Comparison of ENCODE assay signal across 8 mouse cellular contexts in the genomic region with DNA sequence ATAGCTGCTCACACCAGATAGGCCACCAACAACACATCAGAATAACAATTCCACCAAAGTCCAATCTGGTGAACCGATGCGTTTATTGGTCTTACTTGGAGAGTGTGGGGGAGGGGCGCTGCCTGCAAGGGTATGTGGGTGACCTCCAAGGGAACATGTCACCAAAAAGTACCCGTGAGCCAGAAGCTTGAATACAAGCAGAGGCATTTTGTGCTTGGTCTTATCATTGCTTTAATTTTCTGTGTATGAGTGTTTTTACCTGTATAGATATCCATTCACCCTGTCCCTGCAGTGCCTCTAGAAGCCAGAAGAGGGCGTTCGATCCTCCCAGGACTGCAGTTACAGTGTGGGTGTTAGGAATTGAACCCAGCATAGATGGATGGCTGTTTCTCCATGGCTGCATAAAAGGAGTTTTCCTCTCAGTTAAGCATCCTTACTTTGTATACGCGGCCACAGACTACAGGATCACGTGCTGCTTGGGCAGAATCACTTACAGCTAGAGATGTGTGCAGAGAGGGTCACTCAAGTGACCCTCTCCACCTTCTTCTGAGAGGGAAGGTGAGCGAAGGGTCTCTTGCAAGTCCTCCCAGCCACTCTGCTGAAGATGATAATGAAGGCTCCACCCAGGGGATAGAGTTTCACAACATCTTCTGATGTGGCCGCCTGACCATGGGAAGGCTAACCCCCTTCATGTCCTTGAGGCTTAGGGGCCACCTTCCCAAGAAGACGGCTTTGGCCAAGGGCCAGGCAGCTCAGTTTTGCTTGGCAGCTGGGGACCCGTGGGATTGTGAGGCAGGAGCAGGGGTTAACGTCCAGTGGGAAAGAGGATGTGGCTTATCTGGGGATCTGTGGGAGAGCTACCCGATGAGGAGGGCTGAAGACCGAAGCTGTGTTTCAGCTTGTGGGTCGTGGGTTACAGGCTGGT. TPM values are rescaled to one million over a fixed set of nuclear protein-coding genes. Genes with fewer than 3 reads are reported as not detected.
DNase-seq lines count a peak whose midpoint lies in the region; ATAC-seq and TF ChIP-seq lines count a peak whose summit lies in the region.

No protein-coding gene starts in this region.

- H3K27me3 ChIP-seq in forebrain, embryonic 14.5 days (replicated peaks; ENCODE audit: control insufficient read depth, insufficient read depth, low read length), result no peaks in the 10 kb centered on the region
- no peaks in the 10 kb centered on the region for H3K27me3 ChIP-seq in intestine, embryonic 16.5 days (replicated peaks; ENCODE audit: control insufficient read depth, insufficient read depth, low read length)
- H3K27me3 ChIP-seq in lung, postnatal 0 days (replicated peaks; ENCODE audit: insufficient read depth, low read length), result no peaks in the 10 kb centered on the region

- TF ChIP-seq EP300 in lung, postnatal 0 days (IDR thresholded peaks at IDR 0.05), result 0 out of 2 replicates have a peak, but pooled peaks have one; percentile 26

- intact Hi-C loops in left cerebral cortex, adult 2 months (cut with DNase I), result loop anchor here (5.0 kb wide), 1 partner anchor 37 kb away; no protein-coding TSS in a partner anchor
- intact Hi-C loops in left cerebral cortex, postnatal 36 days (cut with DNase I), result loop anchor here (5.0 kb wide), 1 partner anchor 37 kb away; no protein-coding TSS in a partner anchor

- H3K4me3 ChIP-seq in left cerebral cortex, adult 2 months, result no peak overlapping the region
- no peak overlapping the region for H3K4me3 ChIP-seq in forebrain, embryonic 14.5 days (ENCODE audit: low read depth, low read length)
- no peak overlapping the region for H3K4me3 ChIP-seq in intestine, embryonic 16.5 days (ENCODE audit: low read length)
- H3K4me3 ChIP-seq in lung, postnatal 0 days (ENCODE audit: low read depth, low read length), result no peak overlapping the region

- H3K27ac ChIP-seq in left cerebral cortex, adult 2 months, result peak overlapping the region; percentile 69
- peak overlapping the region; percentile 84 for H3K27ac ChIP-seq in forebrain, embryonic 14.5 days (ENCODE audit: low read depth, low read length)
- H3K27ac ChIP-seq in intestine, embryonic 16.5 days (ENCODE audit: low read length), result peak overlapping the region; percentile 55
- H3K27ac ChIP-seq in lung, postnatal 0 days (ENCODE audit: low read length), result peak overlapping the region; percentile 23

- TF ChIP-seq CTCF in left cerebral cortex, adult 2 months (IDR thresholded peaks at IDR 0.05), result peak; percentile 69
- peak; percentile 79 for TF ChIP-seq CTCF in lung, postnatal 0 days (IDR thresholded peaks at IDR 0.05)

- 20% methylated on average over 17 of the region's 17 CpGs for WGBS in forebrain, embryonic 14.5 days
- WGBS in intestine, embryonic 16.5 days, result 22% methylated on average over 17 of the region's 17 CpGs
- WGBS in lung, postnatal 0 days, result 19% methylated on average over 17 of the region's 17 CpGs

- H3K9ac ChIP-seq in forebrain, embryonic 14.5 days (ENCODE audit: low read length), result no peak overlapping the region
- H3K9ac ChIP-seq in intestine, embryonic 16.5 days (ENCODE audit: low read depth, low read length), result peak overlapping the region; percentile 27; the same call in 1 of the 2 replicates
- H3K9ac ChIP-seq in lung, postnatal 0 days (replicated peaks; ENCODE audit: low read depth), result no peak overlapping the region

- H3K9me3 ChIP-seq in forebrain, embryonic 14.5 days (replicated peaks; ENCODE audit: control insufficient read depth, low read length), result no peaks in the 10 kb centered on the region
- no peaks in the 10 kb centered on the region for H3K9me3 ChIP-seq in intestine, embryonic 16.5 days (ENCODE audit: control insufficient read depth, low read length)
- H3K9me3 ChIP-seq in lung, postnatal 0 days (ENCODE audit: low read length), result no peaks in the 10 kb centered on the region

- H3K4me2 ChIP-seq in forebrain, embryonic 14.5 days (ENCODE audit: low read length), result peak overlapping the region; percentile 24
- peak overlapping the region; percentile 21; the same call in 1 of the 2 replicates for H3K4me2 ChIP-seq in intestine, embryonic 16.5 days (ENCODE audit: low read depth, low read length)
- H3K4me2 ChIP-seq in lung, postnatal 0 days (replicated peaks; ENCODE audit: low read depth, low read length), result 0 out of 2 replicates have a peak overlapping the region, but pooled peaks have one; percentile 11

- no peaks in the 10 kb centered on the region for H3K36me3 ChIP-seq in forebrain, embryonic 14.5 days (ENCODE audit: control insufficient read depth, insufficient read depth, low read length)
- H3K36me3 ChIP-seq in intestine, embryonic 16.5 days (ENCODE audit: control insufficient read depth, insufficient read depth, low read length), result no peaks in the 10 kb centered on the region
- no peaks in the 10 kb centered on the region for H3K36me3 ChIP-seq in lung, postnatal 0 days (ENCODE audit: insufficient read depth, low read length)

- no peak for DNase-seq in left cerebral cortex, adult 2 months (ENCODE audit: extremely low spot score in 1 of 2, low spot score in 2 of 2)
- no peak for DNase-seq in left cerebral cortex, postnatal 36 days (ENCODE audit: low spot score in 2 of 2)
- DNase-seq in adrenal gland, postnatal 10 days, result peak; percentile 83
- peak; percentile 75 for DNase-seq in forebrain, embryonic 14.5 days (ENCODE audit: low spot score)
- DNase-seq in lung, postnatal 0 days (ENCODE audit: low spot score), result peak; percentile 57
- peak; percentile 69 for DNase-seq in retina, postnatal 7 days (ENCODE audit: low read depth, low spot score)
- no peak for DNase-seq in urinary bladder, postnatal 14 days (ENCODE audit: low spot score)

- H3K4me1 ChIP-seq in forebrain, embryonic 14.5 days (ENCODE audit: control insufficient read depth, insufficient read depth, low read length), result peaks cover 64% of the 10 kb centered on the region
- H3K4me1 ChIP-seq in intestine, embryonic 16.5 days (ENCODE audit: control insufficient read depth, insufficient read depth, low read length), result peaks cover 74% of the 10 kb centered on the region
- H3K4me1 ChIP-seq in lung, postnatal 0 days (ENCODE audit: insufficient read depth, low read depth, low read length), result peaks cover 25% of the 10 kb centered on the region

- peak; percentile 42 for ATAC-seq in forebrain, embryonic 14.5 days
- ATAC-seq in intestine, embryonic 16.5 days, result peak; percentile 21; the same call in 1 of the 2 replicates
- peak; percentile 29 for ATAC-seq in lung, postnatal 0 days

RNA-seq across cellular contexts. Expression of a gene that starts 28.1 kb away (rescaled TPM):
- total RNA-seq in left cerebral cortex, adult 2 months (2021), result 10 to 100 TPM; 46.2 to 51.7 TPM
- total RNA-seq in left cerebral cortex, postnatal 36 days (2021), result 10 to 100 TPM; 34.9 to 49.4 TPM
- total RNA-seq in adrenal gland, postnatal 10 days (2021), result 10 to 100 TPM; 13.9 to 22.1 TPM
- polyA plus RNA-seq in forebrain, embryonic 14.5 days (2014; fragmentation: Nextera tagmentation; extraction: Ambion mirVana), result 20.7 and 28.0 TPM in 2 replicates
- polyA plus RNA-seq in intestine, embryonic 16.5 days (2015; fragmentation: Nextera tagmentation; extraction: Ambion mirVana), result 9.1 and 9.5 TPM in 2 replicates
- 9.9 and 11.1 TPM in 2 replicates for polyA plus RNA-seq in lung, postnatal 0 days (2015; fragmentation: Nextera tagmentation; extraction: Ambion mirVana)

RNA-seq across cellular contexts. Expression of a gene that starts 52.0 kb away (rescaled TPM):
- total RNA-seq in left cerebral cortex, adult 2 months (2021), result 1 to 10 TPM; 3.7 to 4.6 TPM
- total RNA-seq in left cerebral cortex, postnatal 36 days (2021), result 1 to 10 TPM; 3.4 to 4.3 TPM
- 1 to 10 TPM; 4.4 to 6.5 TPM for total RNA-seq in adrenal gland, postnatal 10 days (2021)
- polyA plus RNA-seq in forebrain, embryonic 14.5 days (2014; fragmentation: Nextera tagmentation; extraction: Ambion mirVana), result 8.6 and 9.6 TPM in 2 replicates
- 0.51 and 0.70 TPM in 2 replicates for polyA plus RNA-seq in intestine, embryonic 16.5 days (2015; fragmentation: Nextera tagmentation; extraction: Ambion mirVana)
- 2.1 and 2.2 TPM in 2 replicates for polyA plus RNA-seq in lung, postnatal 0 days (2015; fragmentation: Nextera tagmentation; extraction: Ambion mirVana)

Comparison
In these comparisons a context has a peak if more than half of its experiments do, and no peak if none do; other contexts are left out.
1. DNase-seq: peak in adrenal gland, postnatal 10 days (single experiment), forebrain, embryonic 14.5 days (single experiment), lung, postnatal 0 days (single experiment) and retina, postnatal 7 days (single experiment); none in left cerebral cortex, adult 2 months (0 of 2), left cerebral cortex, postnatal 36 days (0 of 2) and urinary bladder, postnatal 14 days (single experiment).
2. H3K27ac ChIP-seq: peak in every context shown above with its lines; median percentile 84 in forebrain, embryonic 14.5 days; 69 in left cerebral cortex, adult 2 months; 55 in intestine, embryonic 16.5 days; 23 in lung, postnatal 0 days.
3. Peak in every context shown above with its lines, with median percentiles within 50 percentile points of each other: ATAC-seq and H3K4me2 ChIP-seq.